Mouse (Mus musculus) adrenal gland, postnatal 14 days (tissue): ENCODE measurements around the gene Mapk1ip1l. TPM values are rescaled to one million over a fixed set of nuclear protein-coding genes. Genes with fewer than 3 reads are reported as not detected.
"Not testable (repeated sequence)": the region's sequence is repeated elsewhere in the genome, so short reads cannot be mapped to it uniquely, and the experiment has no call there.

Experiments used
- DNase-seq: peaks from one replicate; pipeline ENCODE4 v3.0.0; 2021; ENCODE audit warnings: mixed read lengths
- total RNA-seq: library from RNA; stranded (reverse); gene quantifications from 2 replicates; pipeline ENCODE4 v1.2.3, GENCODE M21; 2021

Mapk1ip1l gene
- total RNA-seq, 1 experiment from 2014 or later = 74.8 TPM

- DNase-seq = no peak
Measured at GRCm38 (mm10) chr14:47304814-47305405, 6.8 kb downstream of the Mapk1ip1l start.

- DNase-seq = no peak
Measured at GRCm38 (mm10) chr14:47305933-47306332, 7.9 kb downstream of the Mapk1ip1l start.

GRCm38 (mm10) chr14:47307669-47308068, 9.6 kb downstream of the Mapk1ip1l start:
- DNase-seq = no peak

GRCm38 (mm10) chr14:47309061-47309460, 11.0 kb downstream of the Mapk1ip1l start:
- no peak for DNase-seq

GRCm38 (mm10) chr14:47310342-47311181, 12.5 kb downstream of the Mapk1ip1l start:
- DNase-seq = no peak

GRCm38 (mm10) chr14:47319362-47319761, 21.3 kb downstream of the Mapk1ip1l start:
- no peak for DNase-seq

- DNase-seq = not testable (repeated sequence)
Measured at GRCm38 (mm10) chr14:47321581-47321980, 23.5 kb downstream of the Mapk1ip1l start.

- no peak for DNase-seq
Measured at GRCm38 (mm10) chr14:47325965-47326761, 28.1 kb downstream of the Mapk1ip1l start.

GRCm38 (mm10) chr14:47327347-47327746, 29.3 kb downstream of the Mapk1ip1l start:
- peak; percentile 31 for DNase-seq

GRCm38 (mm10) chr14:47331920-47332319, 33.9 kb downstream of the Mapk1ip1l start:
- no peak for DNase-seq

- peak; percentile 81 for DNase-seq
Measured at GRCm38 (mm10) chr14:47334819-47335218, 36.8 kb downstream of the Mapk1ip1l start.

- no peak for DNase-seq
Measured at GRCm38 (mm10) chr14:47335300-47335699, 37.2 kb downstream of the Mapk1ip1l start.

- peak; percentile 43 for DNase-seq
Measured at GRCm38 (mm10) chr14:47340231-47340925, 42.3 kb downstream of the Mapk1ip1l start.

GRCm38 (mm10) chr14:47341811-47342291, 43.8 kb downstream of the Mapk1ip1l start:
- no peak for DNase-seq

GRCm38 (mm10) chr14:47346715-47347114, 48.6 kb downstream of the Mapk1ip1l start:
- DNase-seq = no peak

GRCm38 (mm10) chr14:47350974-47351373, 52.9 kb downstream of the Mapk1ip1l start:
- DNase-seq = no peak

- no peak for DNase-seq
Measured at GRCm38 (mm10) chr14:47352272-47352671, 54.2 kb downstream of the Mapk1ip1l start.

- DNase-seq = no peak
Measured at GRCm38 (mm10) chr14:47353240-47353639, 55.2 kb downstream of the Mapk1ip1l start.

- peak; percentile 62 for DNase-seq
Measured at GRCm38 (mm10) chr14:47354111-47354577, 56.1 kb downstream of the Mapk1ip1l start.

- no peak for DNase-seq
Measured at GRCm38 (mm10) chr14:47354948-47355347, 56.9 kb downstream of the Mapk1ip1l start.

GRCm38 (mm10) chr14:47356622-47357021, 58.6 kb downstream of the Mapk1ip1l start:
- DNase-seq = no peak

- DNase-seq = no peak
Measured at GRCm38 (mm10) chr14:47359610-47360009, 61.5 kb downstream of the Mapk1ip1l start.
